Mouse (Mus musculus): ENCODE data around the gene Rgl3.

The Rgl3 gene

DNA sequence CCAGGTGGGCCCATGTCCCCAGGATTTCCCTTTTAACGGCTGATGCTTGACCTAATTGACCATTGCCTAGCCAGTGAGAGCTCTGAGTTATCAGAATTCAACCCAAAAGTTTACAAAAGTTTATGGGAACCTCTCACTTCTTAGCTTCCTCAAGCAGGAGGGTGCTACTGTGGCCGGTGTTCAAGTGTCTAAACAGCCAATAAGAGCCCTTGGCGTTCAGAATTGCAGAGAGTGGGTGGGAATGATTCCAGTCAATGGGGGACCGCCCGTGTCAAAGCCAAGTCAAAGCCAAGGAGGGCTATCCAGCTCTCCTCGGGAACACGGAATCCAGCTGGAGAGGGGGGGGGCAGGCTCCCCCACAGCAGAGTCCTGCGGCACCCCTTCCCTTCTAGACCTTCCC lies 41.1 kb downstream of the Rgl3 start:
- DNase-seq (ENCODE audit: low spot score in 2 of 2) = no peak

GRCm38 (mm10) chr9:21947540-21948130 lies 41.6 kb downstream of the Rgl3 start:
- no peak for DNase-seq (ENCODE audit: low spot score in 2 of 2)

GRCm38 (mm10) chr9:21944267-21944666 lies 45.0 kb downstream of the Rgl3 start:
- no peak for DNase-seq (ENCODE audit: low spot score in 2 of 2)

GRCm38 (mm10) chr9:21943638-21944037 lies 45.6 kb downstream of the Rgl3 start:
- no peak for DNase-seq (ENCODE audit: low spot score in 2 of 2)

DNA sequence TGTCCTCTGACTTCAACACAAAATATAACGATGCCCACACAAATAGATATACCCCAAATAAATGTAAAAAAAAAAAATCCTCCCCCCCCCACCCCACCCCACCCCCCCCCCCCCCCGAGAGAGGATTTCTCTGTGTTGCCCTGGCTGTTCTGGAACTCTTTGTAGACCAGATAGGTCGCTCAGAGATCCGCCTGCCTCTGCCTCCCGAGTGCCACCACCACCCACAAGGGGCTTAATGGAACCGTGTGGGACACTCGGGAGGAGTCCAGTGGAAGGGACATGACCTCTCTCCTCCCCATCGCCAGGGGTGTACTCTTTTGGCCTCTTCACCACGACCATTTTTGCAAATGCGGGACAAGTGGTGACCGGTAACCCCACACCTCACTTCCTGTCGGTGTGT lies 46.2 kb downstream of the Rgl3 start:
- DNase-seq (ENCODE audit: low spot score in 2 of 2) = no peak

- no peak for DNase-seq (ENCODE audit: low spot score in 2 of 2)
Observed at GRCm38 (mm10) chr9:21938234-21938855, 50.9 kb downstream of the Rgl3 start.

GRCm38 (mm10) chr9:21937711-21938175 lies 51.5 kb downstream of the Rgl3 start:
- DNase-seq (ENCODE audit: low spot score in 2 of 2) = no peak

DNA sequence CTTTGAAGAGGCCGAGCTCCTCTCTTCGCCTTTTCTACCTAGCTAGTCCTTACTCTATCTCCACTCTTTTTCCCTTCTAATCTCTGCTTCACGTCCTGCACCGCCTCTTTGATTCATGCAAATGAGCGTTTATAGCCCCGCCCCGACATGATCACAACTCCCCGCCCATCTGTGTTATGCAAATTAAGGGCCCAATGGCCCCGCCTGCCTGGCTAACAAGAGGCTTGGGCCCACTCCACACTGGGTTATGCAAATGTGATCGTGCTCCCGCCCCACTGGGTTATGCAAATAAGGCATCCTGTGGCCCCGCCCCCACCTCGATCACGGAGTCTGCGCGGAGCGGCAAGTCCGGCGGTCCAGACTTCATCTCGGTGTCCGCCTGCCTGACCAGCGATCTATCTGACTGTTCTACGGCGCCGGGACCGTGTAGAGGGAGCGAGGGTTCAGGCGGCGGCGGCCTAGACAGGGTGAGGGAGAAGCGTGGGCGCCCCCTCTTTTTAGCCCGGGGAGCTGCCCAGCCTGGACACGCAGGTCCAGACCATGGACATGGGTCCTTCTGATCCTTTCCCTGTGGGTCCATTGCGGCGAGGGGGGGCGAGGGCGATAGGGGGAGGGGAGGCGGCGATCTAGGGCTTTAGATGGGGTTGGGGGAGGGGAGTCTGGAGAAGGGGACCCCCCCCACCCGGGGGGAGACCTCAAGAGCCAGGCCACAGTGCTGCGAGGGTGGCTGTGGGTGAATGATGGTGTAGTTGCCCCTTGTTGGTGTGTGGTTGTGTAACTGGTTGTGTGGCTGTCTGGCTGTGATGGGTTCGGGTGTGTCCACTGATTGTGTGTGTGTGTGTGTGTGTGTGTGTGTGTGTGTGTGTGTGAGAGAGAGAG lies 52.3 kb downstream of the Rgl3 start, which contains the start of gene Plppr2:
TSS of gene Plppr2 (plus strand) at position 342 of the 879 bp plus-strand sequence.
- DNase-seq (ENCODE audit: low spot score in 2 of 2) = peak; percentile 94 to 97

DNA sequence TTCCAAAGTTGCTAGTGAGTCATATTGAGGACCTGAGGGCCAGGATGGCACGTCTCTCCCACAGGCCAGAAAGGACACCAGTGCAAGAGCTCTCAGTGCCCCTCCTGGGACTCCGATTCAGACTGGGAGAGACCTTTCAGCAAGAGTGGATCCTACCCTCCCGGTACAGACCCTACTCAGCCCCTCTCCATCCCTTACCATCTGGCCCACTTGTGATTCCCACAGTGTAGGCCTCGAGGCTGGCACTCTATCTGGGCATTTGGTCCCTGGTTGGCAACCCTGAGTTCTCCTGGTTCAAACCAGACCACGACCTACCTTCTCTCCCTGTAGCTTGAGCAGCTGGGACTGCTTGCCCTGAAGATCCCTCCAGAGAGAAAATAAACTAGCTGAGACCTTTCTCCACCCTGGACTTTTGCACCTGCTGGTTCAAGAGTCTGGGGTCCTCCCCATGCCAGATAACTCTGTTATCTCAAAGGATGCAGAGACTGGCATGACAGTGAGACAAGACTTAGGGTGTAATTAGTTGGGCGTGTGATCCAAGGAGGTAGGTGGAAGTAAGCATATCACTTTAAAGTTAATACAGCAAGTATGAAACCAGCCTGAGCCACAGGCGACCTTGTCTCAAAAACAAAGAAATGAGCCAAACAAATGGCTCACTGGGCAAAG lies 53.6 kb downstream of the Rgl3 start:
- no peak for DNase-seq (ENCODE audit: low spot score in 2 of 2)

GRCm38 (mm10) chr9:21934021-21934420 lies 55.2 kb downstream of the Rgl3 start:
- DNase-seq (ENCODE audit: low spot score in 2 of 2) = no peak

GRCm38 (mm10) chr9:21932445-21933137 lies 56.7 kb downstream of the Rgl3 start:
- no peak for DNase-seq (ENCODE audit: low spot score in 2 of 2)

DNA sequence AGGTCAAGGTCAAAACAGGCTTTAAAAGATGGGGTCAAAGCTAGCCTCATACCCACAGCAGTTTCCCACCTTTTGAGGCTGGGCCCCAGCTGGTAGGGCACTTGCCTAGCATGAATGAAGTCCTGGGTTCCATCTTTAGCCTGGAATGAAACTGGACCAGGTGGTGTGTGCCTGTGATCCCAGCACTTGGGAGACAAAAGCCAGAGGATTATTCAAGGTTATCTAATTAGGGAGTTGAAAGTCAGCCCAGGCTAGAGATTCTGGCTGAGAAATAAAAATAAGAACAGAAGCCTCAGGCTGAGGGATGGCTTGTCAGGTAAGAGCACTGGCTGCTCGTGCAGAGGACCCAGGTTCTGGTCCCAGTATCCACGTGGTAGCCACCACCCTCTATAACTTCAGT lies 57.2 kb downstream of the Rgl3 start:
- no peak for DNase-seq (ENCODE audit: low spot score in 2 of 2)

- DNase-seq (ENCODE audit: low spot score in 2 of 2) = no peak
Observed at GRCm38 (mm10) chr9:21929208-21929607, 60.0 kb downstream of the Rgl3 start.

DNA sequence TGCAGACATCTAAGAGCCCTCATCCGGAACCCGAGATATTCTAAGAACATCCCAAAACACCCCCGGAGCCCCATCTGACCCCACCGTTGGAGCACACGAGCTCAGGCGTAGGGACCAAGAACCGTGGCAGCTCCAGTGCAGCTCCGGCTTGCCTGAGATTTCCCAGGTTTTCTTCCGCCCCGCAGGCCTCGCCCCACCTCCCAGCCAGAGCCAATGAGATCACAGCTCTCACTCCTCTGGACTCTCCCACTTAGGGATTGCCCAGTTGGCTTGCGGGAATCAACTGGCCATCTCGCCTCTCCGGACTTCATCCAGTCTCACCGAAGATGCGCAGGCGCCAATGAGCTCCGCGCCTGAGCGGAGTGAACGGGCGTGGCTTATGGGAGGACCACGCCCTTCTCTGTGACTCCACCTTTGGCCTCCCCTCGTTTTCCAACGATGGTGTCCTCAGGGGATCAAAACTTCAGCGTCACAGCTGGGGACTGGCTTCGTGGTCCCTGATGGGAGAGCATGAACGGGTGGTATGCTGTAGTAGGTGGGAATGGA lies 62.0 kb downstream of the Rgl3 start, which contains the start of the genes Ccdc159 and Tmem205:
TSS of gene Ccdc159 (plus strand) at position 264 of the 546 bp plus-strand sequence.
TSS of gene Tmem205 (minus strand) at position 349 of the 546 bp plus-strand sequence.
- peak; percentile 90 to 93 for DNase-seq (ENCODE audit: low spot score in 2 of 2)

DNA sequence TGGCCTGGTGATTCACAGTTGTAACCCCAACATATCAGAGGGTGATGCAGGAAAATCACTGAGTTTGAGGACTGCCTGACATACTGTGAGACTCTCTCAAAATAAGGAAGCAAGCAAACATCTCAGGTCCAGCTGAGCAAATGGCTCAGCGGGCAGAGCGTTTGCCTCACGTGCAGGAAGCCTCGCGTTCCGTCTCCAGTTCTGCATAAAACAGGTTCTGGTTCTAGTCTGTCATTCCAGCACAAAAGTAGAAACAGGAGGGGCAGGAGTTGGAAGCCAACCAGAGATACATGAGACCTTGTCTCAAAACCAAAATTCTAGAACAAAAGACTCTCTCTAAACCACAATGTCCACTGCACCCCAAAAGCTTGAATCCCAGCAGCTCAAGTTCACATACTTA lies 62.5 kb downstream of the Rgl3 start:
- DNase-seq (ENCODE audit: low spot score in 2 of 2) = no peak

DNA sequence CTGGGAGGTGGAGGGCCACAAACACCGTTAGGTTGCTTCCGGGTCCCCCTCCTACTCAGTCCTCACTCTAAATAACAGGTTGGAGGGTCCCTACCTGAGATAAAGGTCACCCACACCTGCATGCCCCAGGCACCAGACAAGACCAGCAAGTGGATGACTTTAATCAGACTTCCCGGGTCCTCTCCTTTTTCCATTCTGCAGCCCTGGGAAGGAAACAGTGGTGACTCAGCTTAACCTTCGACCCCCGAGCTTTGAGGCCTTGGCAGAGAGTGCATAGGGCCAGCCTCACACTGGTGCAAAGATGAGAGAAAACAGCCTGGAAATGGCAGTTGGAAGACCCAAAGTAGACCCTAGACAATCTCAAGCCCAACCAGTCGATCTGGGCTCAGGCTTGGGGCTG lies 63.1 kb downstream of the Rgl3 start:
- DNase-seq (ENCODE audit: low spot score in 2 of 2) = no peak

GRCm38 (mm10) chr9:21925506-21925905 lies 63.7 kb downstream of the Rgl3 start:
- DNase-seq (ENCODE audit: low spot score in 2 of 2) = no peak

DNA sequence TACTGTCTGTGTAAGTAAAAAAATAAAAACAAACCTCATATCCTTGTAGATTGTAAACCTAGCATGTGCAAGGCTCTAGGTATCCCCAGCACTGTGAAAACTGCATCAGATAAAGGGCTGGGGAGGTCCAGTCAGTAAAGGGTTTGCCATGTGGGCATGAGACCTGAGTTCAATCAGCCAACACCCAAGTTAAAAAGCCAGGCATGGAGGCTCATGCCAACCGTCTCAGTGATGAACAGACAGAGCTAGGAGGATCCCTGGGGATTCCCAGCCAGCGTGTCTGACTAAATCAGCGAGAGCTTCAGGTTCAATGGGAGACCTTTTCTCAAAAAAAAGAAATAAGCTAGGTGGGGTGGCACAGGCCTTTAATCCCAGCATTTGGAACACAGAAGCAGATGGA lies 64.2 kb downstream of the Rgl3 start:
- DNase-seq (ENCODE audit: low spot score in 2 of 2) = no peak

DNA sequence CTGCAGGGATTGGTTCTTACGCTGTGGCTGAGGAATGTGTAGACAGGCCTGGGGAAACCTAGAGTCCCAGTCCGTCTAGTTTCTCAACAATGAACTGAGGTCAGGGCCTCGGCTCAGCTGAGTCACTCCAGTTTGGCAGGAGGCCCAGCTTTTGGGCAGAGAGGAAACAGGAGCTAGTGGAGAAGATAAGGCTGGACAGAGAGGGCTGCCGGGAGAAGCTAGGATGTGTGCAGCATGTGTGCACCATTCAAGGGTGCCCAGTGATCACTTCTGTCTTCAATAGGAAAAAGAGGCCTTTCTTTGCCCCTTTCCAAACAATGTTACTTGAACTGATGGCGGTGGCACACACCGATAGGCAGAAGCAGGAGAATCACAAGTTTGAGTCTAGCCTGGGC lies 65.2 kb downstream of the Rgl3 start:
- peak; percentile 87 to 90 for DNase-seq (ENCODE audit: low spot score in 2 of 2)

DNA sequence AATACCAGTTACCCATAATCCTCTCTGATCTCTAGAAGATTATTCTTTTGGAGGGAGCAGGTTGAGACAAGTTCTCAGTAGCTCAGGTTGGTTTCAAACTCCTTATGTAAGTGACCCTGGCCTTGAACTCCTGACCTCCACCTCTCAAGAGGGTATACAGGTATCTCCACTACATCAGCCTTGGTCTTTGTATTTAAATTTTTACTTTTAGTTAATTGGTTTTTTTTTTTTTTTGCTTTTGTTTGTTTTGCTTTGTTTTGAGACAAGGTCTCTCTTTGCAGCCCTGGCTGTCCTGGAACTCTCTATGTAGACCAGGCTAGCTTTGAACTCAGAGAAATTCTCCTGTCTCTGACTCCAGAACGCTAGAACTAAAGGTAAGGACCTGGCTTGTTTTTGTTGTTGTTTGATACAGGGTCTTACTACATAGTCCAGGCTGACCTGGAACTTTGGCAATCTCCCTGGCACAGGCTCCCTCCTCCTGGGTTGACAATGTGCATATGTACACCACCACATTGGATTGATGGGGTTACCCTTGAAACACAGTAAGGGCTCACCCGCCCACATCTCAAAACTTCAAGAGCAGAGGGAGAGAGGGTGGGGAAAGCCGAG lies 65.7 kb downstream of the Rgl3 start:
- DNase-seq (ENCODE audit: low spot score in 2 of 2) = no peak

GRCm38 (mm10) chr9:21923036-21923435 lies 66.2 kb downstream of the Rgl3 start:
- no peak for DNase-seq (ENCODE audit: low spot score in 2 of 2)

Data from urinary bladder, postnatal 4 days (tissue).